Mouse (Mus musculus) myocyte (in vitro differentiated cells): ENCODE data around the gene Sowahd.

Experiments
- CEBPB ChIP-seq: IDR thresholded peaks from 2 replicates; pipeline ENCODE4 v1.6.1; 2011; ENCODE audit warnings: mild to moderate bottlenecking, moderate library complexity; ENCODE audit not compliant: poor library complexity, insufficient read depth, severe bottlenecking
- E2F4 ChIP-seq: IDR thresholded peaks from one replicate; pipeline ENCODE4 v1.6.1; 2011; ENCODE audit warnings: mild to moderate bottlenecking, control low read depth, moderate library complexity; ENCODE audit not compliant: insufficient read depth
- MAX ChIP-seq: IDR thresholded peaks from one replicate; pipeline ENCODE4 v1.6.1; 2011; ENCODE audit warnings: low read depth, mild to moderate bottlenecking, control low read depth
- MYOD1 ChIP-seq, 3 experiments: IDR thresholded peaks; one replicate each; pipeline ENCODE4 v1.6.1; 2011; ENCODE audit warnings: control low read depth in 2 of 3, low read depth in 2 of 3, mild to moderate bottlenecking in 2 of 3, moderate library complexity in 1 of 3; ENCODE audit not compliant: insufficient read length in 2 of 3, control insufficient read depth in 1 of 3
- MYOG ChIP-seq, 3 experiments: IDR thresholded peaks; one replicate each; pipeline ENCODE4 v1.6.1; 2011; ENCODE audit warnings: control low read depth in 2 of 3, low read depth in 2 of 3, mild to moderate bottlenecking in 2 of 3; ENCODE audit not compliant: insufficient read length in 2 of 3, control insufficient read depth in 1 of 3, insufficient read depth in 1 of 3
- POLR2A ChIP-seq: IDR thresholded peaks from one replicate; pipeline ENCODE4 v1.6.1; 2011; ENCODE audit warnings: low read depth, mild to moderate bottlenecking, control low read depth, moderate library complexity; ENCODE audit not compliant: insufficient read length
- TCF12 ChIP-seq: IDR thresholded peaks from one replicate; pipeline ENCODE4 v1.6.1; 2011; ENCODE audit warnings: mild to moderate bottlenecking, control low read depth; ENCODE audit not compliant: poor library complexity, insufficient read depth, severe bottlenecking
- TCF3 ChIP-seq: IDR thresholded peaks from one replicate; pipeline ENCODE4 v1.6.1; 2011; ENCODE audit warnings: low read depth, control low read depth; ENCODE audit not compliant: insufficient read length
- USF1 ChIP-seq: IDR thresholded peaks from one replicate; pipeline ENCODE4 v1.6.1; 2011; ENCODE audit warnings: low read depth, mild to moderate bottlenecking, control low read depth, moderate library complexity

- no peak for TF ChIP-seq POLR2A
- TF ChIP-seq TCF12, result no peak
- TF ChIP-seq MYOD1 (IDR thresholded peaks at IDR 0.05; ENCODE audit: control insufficient read depth in 1 of 3, insufficient read length in 2 of 3, low read depth in 2 of 3), result no peak
- no peak for TF ChIP-seq E2F4
- no peak for TF ChIP-seq MAX
- no peak for TF ChIP-seq USF1
- TF ChIP-seq TCF3, result no peak
- no peak for TF ChIP-seq CEBPB
- no peak for TF ChIP-seq MYOG (IDR thresholded peaks at IDR 0.05; ENCODE audit: control insufficient read depth in 1 of 3, insufficient read depth in 1 of 3, insufficient read length in 2 of 3, low read depth in 2 of 3)
Measured at GRCm38 (mm10) chrX:37084318-37084926, 35.8 kb downstream of the Sowahd start.
